Mouse (Mus musculus) brain, embryonic 14.5 days (tissue): ENCODE results near the gene Apc2. TPM values are rescaled to one million over a fixed set of nuclear protein-coding genes. Genes with fewer than 3 reads are reported as not detected.

Experiments
- DNase-seq: peaks from one replicate; pipeline ENCODE4 v3.0.0-alpha.2; 2011; ENCODE audit warnings: low read depth
- CTCF ChIP-seq: fragments of 200-500 bp; IDR thresholded peaks from 2 replicates; pipeline ENCODE4 v1.5.1; 2012; ENCODE audit warnings: inconsistent platforms, mild to moderate bottlenecking, moderate library complexity, borderline replicate concordance; ENCODE audit not compliant: insufficient read depth, insufficient read length; ENCODE audit errors: extremely low read depth
- POLR2A ChIP-seq: fragments of 200-500 bp; IDR thresholded peaks from 2 replicates; pipeline ENCODE4 v1.6.1; 2012; ENCODE audit warnings: mild to moderate bottlenecking, inconsistent platforms, borderline replicate concordance; ENCODE audit not compliant: poor library complexity, insufficient read depth, insufficient read length, severe bottlenecking; ENCODE audit errors: extremely low read depth
- polyA plus RNA-seq: library from polyadenylated mRNA; depleted of rRNA; stranded (reverse); fragments of >200 nt; gene quantifications from 2 replicates; pipeline ENCODE4 v1.2.3, GENCODE M21; 2012

The Apc2 gene
- polyA plus RNA-seq, 1 experiment = 292 TPM

DNA sequence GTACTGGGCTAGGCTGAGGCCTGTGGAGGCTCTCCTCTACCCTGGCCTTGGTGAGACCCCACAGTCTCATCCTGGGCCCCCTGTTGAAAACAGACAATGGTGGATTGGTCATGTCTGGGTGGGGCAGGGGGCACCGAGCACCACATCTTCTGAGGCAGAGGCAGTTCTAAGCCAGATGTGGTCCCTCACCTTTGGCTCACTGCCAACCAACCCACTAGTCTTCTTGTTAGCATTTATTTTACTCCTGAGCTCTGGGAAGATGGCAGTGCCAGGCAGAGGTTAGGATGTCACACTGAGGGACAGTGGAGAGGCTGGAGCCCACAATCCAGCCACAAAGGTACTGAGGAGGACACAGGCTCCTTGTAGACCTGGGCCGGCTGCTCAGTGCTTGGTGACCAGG lies 37.8 kb upstream of the Apc2 start:
- no peak for DNase-seq
- TF ChIP-seq POLR2A = no peak
- TF ChIP-seq CTCF = no peak

- TF ChIP-seq POLR2A = no peak
- no peak for TF ChIP-seq CTCF
- DNase-seq = no peak
These were observed 36.9 kb upstream of the Apc2 start for GRCm38 (mm10) chr10:80258752-80259462.

- DNase-seq = no peak
- TF ChIP-seq CTCF (no peak), POLR2A (no peak)
These were observed 36.3 kb upstream of the Apc2 start for GRCm38 (mm10) chr10:80259463-80259805.

GRCm38 (mm10) chr10:80259861-80260641 lies 35.7 kb upstream of the Apc2 start:
- DNase-seq = peak; percentile 74
- TF ChIP-seq CTCF = no peak
- no peak for TF ChIP-seq POLR2A

DNA sequence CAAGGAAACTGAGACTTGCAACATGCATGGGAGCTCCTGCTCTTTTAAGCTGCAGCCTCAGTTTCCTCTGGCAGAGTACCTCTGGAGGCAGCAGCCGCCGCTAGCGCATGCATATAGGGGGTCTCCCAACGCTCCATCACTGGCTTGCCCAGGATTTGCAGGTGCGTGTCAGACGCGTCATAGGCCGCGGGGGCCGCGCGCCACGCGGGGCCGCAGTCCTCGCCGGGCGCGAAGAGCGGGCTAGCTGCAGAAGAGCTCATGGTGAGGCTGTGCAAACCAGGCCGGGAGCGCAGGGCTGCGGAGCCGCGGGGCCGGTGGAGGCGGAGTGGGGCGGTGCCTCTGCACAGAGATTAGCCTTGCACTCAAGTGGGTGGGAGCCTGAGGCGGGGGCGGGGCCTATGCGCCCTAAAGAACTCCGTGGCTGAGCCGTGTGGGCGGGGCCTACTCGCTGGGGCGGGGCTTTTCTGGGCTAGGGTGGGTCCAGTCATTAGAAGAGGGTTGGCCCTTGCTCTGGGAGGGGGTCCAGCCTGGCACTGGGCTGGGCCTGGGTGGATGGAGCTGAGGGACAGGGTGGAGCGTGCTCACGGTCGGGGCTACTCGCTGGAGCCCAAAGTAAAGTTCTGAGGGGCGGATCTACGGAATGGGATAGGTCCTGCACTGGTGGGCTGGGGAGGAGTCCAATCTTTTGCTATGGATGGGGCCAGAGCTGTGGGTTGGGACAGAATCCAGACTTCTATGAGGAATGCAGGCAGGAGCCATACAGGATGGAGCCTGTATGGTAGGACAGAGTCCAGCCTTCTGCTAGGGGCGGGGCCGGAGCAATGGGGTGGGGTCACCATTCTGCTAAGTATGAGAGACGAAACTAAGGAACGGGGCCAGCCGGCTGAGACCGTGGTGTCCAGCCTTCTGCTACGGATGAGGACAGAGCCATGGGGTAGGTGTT lies 34.9 kb upstream of the Apc2 start, which contains the start of the genes Gamt and Dazap1:
TSS of gene Gamt (minus strand) at position 371 of the 943 bp plus-strand sequence.
TSS of gene Dazap1 (plus strand) at position 845 of the 943 bp plus-strand sequence.
- TF ChIP-seq CTCF (no peak), POLR2A (peak; percentile 38; the same call in 1 of the 2 replicates)
- peak; percentile 97 for DNase-seq

- no peak for TF ChIP-seq POLR2A
- TF ChIP-seq CTCF = no peak
- DNase-seq = peak; percentile 94
These were observed 34.2 kb upstream of the Apc2 start for GRCm38 (mm10) chr10:80261585-80261968.

- no peak for TF ChIP-seq POLR2A
- no peak for TF ChIP-seq CTCF
- DNase-seq = no peak
These were observed 33.6 kb upstream of the Apc2 start for GRCm38 (mm10) chr10:80262169-80262568.

DNA sequence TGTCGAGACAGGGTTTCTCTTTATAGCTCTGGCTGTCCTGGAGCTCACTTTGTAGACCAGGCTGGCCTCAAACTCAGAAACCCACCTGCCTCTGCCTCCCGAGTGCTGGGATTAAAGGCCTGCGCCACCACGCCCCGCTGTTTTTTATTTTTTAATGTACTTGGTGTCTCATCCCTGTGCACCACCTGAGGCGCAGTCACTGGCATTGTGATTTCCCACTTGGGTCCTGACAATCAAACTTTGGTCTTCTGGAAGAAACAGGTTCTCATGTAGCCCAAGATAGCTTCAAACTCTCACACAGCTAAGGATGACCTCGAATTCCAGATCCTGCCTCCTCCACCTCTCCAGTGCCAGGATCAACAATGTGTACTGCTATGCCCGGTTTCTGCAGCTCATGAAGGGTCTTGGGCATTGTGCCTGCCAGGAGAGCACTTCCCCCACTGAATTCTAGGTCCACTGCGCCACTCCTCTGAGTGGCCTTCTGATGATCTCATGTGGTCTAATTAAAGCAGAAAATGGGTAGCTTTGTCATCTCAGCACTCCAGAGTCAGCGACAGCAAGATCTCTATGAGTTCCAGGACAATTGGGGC lies 32.9 kb upstream of the Apc2 start:
- DNase-seq = no peak
- TF ChIP-seq POLR2A (no peak), CTCF (no peak)

DNA sequence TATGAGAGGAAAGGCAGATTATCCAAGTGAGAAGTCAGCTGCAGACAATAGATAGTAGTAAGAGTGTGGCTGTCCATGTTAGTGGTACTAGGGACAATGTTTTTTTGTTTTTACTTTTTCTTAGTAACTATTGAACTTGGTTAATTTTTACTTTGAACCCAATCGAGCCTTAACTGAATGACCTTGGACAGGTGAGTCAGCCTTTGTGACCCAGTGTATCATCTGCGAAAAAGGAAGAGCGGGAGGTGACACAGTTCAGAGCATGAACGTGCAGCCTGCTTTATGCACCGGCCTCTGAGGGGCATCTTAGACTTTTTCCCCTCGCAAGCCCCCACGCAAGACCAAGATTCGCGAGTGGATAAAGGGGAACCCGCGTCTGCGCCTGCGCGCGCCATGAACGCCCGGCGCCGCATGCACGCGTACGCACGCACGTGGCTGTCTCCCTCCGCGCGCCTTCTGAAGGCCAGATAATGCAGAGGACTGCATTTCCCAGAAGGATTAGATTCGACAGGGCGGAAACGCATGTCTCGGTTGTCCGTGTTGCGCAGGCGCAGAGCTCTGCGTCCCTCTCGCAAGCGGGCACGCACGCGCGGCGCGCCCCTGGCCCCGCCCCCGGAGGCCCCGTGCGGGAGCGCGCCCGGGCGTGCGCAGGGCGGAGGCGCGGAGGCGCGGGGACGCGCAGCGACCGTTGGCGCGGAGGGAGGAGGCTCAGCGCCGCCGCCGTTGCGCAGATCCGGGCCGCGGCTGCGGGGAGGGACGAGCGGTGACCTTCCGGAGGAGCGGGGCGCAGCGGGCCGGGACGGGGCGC lies 31.2 kb upstream of the Apc2 start:
- DNase-seq = peak; percentile 100
- peak; percentile 97 for TF ChIP-seq POLR2A
- TF ChIP-seq CTCF = no peak

DNA sequence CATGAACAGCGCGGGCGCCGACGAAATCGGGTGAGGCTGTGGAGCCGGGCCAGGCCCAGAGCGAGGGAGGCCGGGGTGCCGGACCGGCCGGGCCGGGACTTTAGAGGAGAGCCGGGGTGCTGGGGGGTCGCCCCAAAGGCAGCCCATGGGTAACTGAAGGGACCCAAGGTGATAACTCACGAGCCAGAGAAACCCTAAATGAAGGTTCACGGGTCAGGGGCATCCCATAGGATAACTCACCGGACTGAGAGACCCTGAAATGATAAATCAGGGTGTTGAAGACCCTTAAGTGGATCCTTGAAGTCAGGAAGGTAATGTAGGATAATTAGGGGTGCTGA lies 30.7 kb upstream of the Apc2 start:
- TF ChIP-seq CTCF (no peak), POLR2A (no peak)
- no peak for DNase-seq
